Mouse (Mus musculus): ENCODE measurements around the gene Tex48. TPM values are rescaled to one million over a fixed set of nuclear protein-coding genes. Genes with fewer than 3 reads are reported as not detected.

Gene Tex48
- total and polyA plus RNA-seq, 3 experiments: not detected

DNA sequence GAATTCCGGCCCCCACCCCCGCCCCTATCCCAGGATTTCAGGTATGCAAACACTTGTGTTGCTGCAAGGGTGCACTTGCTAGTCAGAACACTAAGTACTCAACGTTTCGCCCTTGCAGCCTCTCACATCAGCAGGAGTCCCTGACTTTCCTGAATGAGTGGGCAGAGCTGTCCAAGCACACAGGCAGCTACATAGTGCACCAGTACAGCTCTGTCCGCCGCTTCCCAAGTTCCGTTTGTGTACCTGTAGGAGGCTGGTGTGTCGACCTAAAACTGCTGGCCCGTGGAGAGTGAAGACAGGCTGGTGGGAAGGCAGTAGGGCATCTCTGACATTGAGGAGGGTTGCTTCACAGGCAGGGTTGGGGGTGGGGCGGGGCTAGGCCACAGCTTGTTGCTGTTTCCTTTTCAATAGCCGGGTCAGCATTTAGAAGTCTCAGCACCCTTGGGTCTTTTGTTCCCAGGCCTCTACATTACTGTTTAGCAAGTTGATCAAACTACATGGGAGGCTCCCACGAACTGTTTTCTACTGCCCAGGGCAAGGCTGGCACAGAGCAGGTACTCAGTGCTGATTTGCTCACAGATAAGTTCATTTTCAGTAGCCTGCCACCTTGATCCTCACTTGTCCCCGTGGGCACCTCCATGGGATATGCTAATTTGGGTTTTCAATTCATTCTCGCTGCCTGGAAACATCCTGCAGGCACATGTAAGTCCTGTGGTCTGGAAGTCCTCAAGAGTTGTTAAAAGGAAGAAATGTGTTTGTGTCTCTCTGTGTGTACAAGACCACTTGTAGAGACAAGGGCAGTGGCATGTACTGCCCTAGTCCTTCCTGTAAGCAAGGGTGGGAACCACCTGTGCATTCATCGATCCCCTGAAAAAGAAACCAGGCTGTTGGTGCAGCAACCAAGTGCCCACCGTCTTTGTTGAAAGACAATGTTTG lies 64.8 kb downstream of the Tex48 start:
- peak overlapping the region; percentile 50 to 98 for H3K4me3 ChIP-seq (ENCODE audit: control insufficient read depth in 1 of 2, insufficient read depth in 1 of 2, low read depth in 2 of 2, low read length in 2 of 2)
- 0 out of 2 replicates have a peak, but pooled peaks have one; percentile 25 for TF ChIP-seq ZMIZ1 (IDR thresholded peaks at IDR 0.05; ENCODE audit: low read depth, low read length)
- no peak for TF ChIP-seq USF2 (IDR thresholded peaks at IDR 0.05; ENCODE audit: borderline replicate concordance in 1 of 2, insufficient read depth in 1 of 2, low read depth in 1 of 2, low read length in 2 of 2)
- 0 out of 2 replicates have a peak, but pooled peaks have one; percentile 19 for TF ChIP-seq GATA1 (IDR thresholded peaks at IDR 0.05; ENCODE audit: low read depth, low read length)
- TF ChIP-seq USF1 (IDR thresholded peaks at IDR 0.05; ENCODE audit: low read depth, low read length): no peak
- TF ChIP-seq TCF12 (IDR thresholded peaks at IDR 0.05; ENCODE audit: low read depth, low read length): no peak
- TF ChIP-seq CHD1 (IDR thresholded peaks at IDR 0.05; ENCODE audit: low read depth, low read length): no peak
- TF ChIP-seq CTCF (IDR thresholded peaks at IDR 0.05 in 2 of 3, conservative IDR thresholded peaks at IDR 0.05 in 1 of 3; ENCODE audit: control insufficient read depth in 1 of 3, insufficient read depth in 1 of 3, low read depth in 2 of 3, low read length in 3 of 3, poor library complexity in 1 of 3, severe bottlenecking in 1 of 3): no peak
- H3K36me3 ChIP-seq (ENCODE audit: control insufficient read depth in 1 of 2, insufficient read depth in 2 of 2, low read length in 2 of 2): peaks cover 4 to 15% of the 10 kb centered on the region in 2 experiments; a peak in 3 of 4 replicates
- peak overlapping the region; percentile 63 for H3K27ac ChIP-seq (ENCODE audit: control insufficient read depth, low read depth, low read length)
- DNase-seq (ENCODE audit: low read depth, low spot score): peak; percentile 54
- peaks cover 0 to 23% of the 10 kb centered on the region in 2 experiments; a peak in 3 of 4 replicates for H3K4me1 ChIP-seq (ENCODE audit: control insufficient read depth in 1 of 2, insufficient read depth in 2 of 2, low read length in 2 of 2)
- peaks cover 9% of the 10 kb centered on the region; the same call in 1 of the 2 replicates for H3K79me2 ChIP-seq (ENCODE audit: control insufficient read depth, insufficient read depth, low read length, poor library complexity)
- no peaks in the 10 kb centered on the region for H3K27me3 ChIP-seq (ENCODE audit: control insufficient read depth in 1 of 2, insufficient read depth in 2 of 2, low read length in 2 of 2)
- H3K9ac ChIP-seq (ENCODE audit: control insufficient read depth, low read depth, low read length, poor library complexity, severe bottlenecking): peak overlapping the region; percentile 98
- H3K9me3 ChIP-seq (replicated peaks; ENCODE audit: insufficient read depth, low read length): no peaks in the 10 kb centered on the region

Other genes starting within 250 kb of the Tex48 start
- 3.9 and 6.2 TPM in 2 replicates for gene Akna, start 219.1 kb downstream of the Tex48 start, total RNA-seq (2012; rRNA removed)
- gene Akna, start 219.1 kb downstream of the Tex48 start, polyA plus RNA-seq (2012; ENCODE audit: insufficient read depth in 1 of 2, insufficient read length in 2 of 2, low read depth in 1 of 2, low replicate concordance in 2 of 2, missing spikeins in 1 of 2): 10 to 100 TPM in 1 of 2 experiments, not detected in 1; 14.1 TPM
- not detected in 2 replicates for gene Whrn, start 126.4 kb downstream of the Tex48 start, total RNA-seq (2012; rRNA removed)
- not detected for gene Whrn, start 126.4 kb downstream of the Tex48 start, polyA plus RNA-seq (2012; ENCODE audit: insufficient read depth in 1 of 2, insufficient read length in 2 of 2, low read depth in 1 of 2, low replicate concordance in 2 of 2, missing spikeins in 1 of 2)
- gene Atp6v1g1, start 77.7 kb downstream of the Tex48 start, total RNA-seq (2012; rRNA removed): 146 and 164 TPM in 2 replicates
- gene Atp6v1g1, start 77.7 kb downstream of the Tex48 start, polyA plus RNA-seq (2012; ENCODE audit: insufficient read depth in 1 of 2, insufficient read length in 2 of 2, low read depth in 1 of 2, low replicate concordance in 2 of 2, missing spikeins in 1 of 2): 100 to 1,000 TPM in 1 of 2 experiments, not detected in 1; 122 TPM
- gene Tmem268, start 63.6 kb downstream of the Tex48 start, total RNA-seq (2012; rRNA removed): 6.9 and 8.1 TPM in 2 replicates
- gene Tmem268, start 63.6 kb downstream of the Tex48 start, polyA plus RNA-seq (2012; ENCODE audit: insufficient read depth in 1 of 2, insufficient read length in 2 of 2, low read depth in 1 of 2, low replicate concordance in 2 of 2, missing spikeins in 1 of 2): 10 to 100 TPM in 1 of 2 experiments, not detected in 1; 11.3 TPM
- gene Gm11213, start 17.2 kb downstream of the Tex48 start, total RNA-seq (2012; rRNA removed): not detected in 2 replicates
- not detected for gene Gm11213, start 17.2 kb downstream of the Tex48 start, polyA plus RNA-seq (2012; ENCODE audit: insufficient read depth in 1 of 2, insufficient read length in 2 of 2, low read depth in 1 of 2, low replicate concordance in 2 of 2, missing spikeins in 1 of 2)
- gene Gm11214, start 41.0 kb upstream of the Tex48 start, total RNA-seq (2012; rRNA removed): not detected in 2 replicates
- gene Gm11214, start 41.0 kb upstream of the Tex48 start, polyA plus RNA-seq (2012; ENCODE audit: insufficient read depth in 1 of 2, insufficient read length in 2 of 2, low read depth in 1 of 2, low replicate concordance in 2 of 2, missing spikeins in 1 of 2): under 1 TPM in 1 of 2 experiments, not detected in 1; 0.43 TPM
- gene Tnfsf15, start 122.7 kb upstream of the Tex48 start, total RNA-seq (2012; rRNA removed): not detected in 2 replicates
- gene Tnfsf15, start 122.7 kb upstream of the Tex48 start, polyA plus RNA-seq (2012; ENCODE audit: insufficient read depth in 1 of 2, insufficient read length in 2 of 2, low read depth in 1 of 2, low replicate concordance in 2 of 2, missing spikeins in 1 of 2): not detected
- gene Tnfsf8, start 238.9 kb upstream of the Tex48 start, total RNA-seq (2012; rRNA removed): not detected in 2 replicates
- gene Tnfsf8, start 238.9 kb upstream of the Tex48 start, polyA plus RNA-seq (2012; ENCODE audit: insufficient read depth in 1 of 2, insufficient read length in 2 of 2, low read depth in 1 of 2, low replicate concordance in 2 of 2, missing spikeins in 1 of 2): not detected

Data from MEL (cell line).